Mouse (Mus musculus) splenic B cell, adult 2 months (primary cell): ENCODE results near the gene Sorcs2.

Experiments used
- DNase-seq: peaks from one replicate; pipeline ENCODE4 v3.0.0-alpha.2; 2011; ENCODE audit warnings: low read depth, low spot score
- H3K27me3 ChIP-seq: 2 replicates; pipeline ENCODE4 v1.6.1; 2012; ENCODE audit warnings: mild to moderate bottlenecking, low read length, moderate library complexity, mixed read lengths; ENCODE audit not compliant: control insufficient read depth, poor library complexity, insufficient read depth, severe bottlenecking
- H3K36me3 ChIP-seq: 2 replicates; pipeline ENCODE4 v1.6.1; 2012; ENCODE audit warnings: mild to moderate bottlenecking, low read length, moderate library complexity, mixed read lengths; ENCODE audit not compliant: control insufficient read depth, poor library complexity, insufficient read depth, severe bottlenecking

Sorcs2 gene

GRCm38 (mm10) chr5:36378370-36378738 is 19.6 kb downstream of the Sorcs2 start:
- no peaks in the 10 kb centered on the region for H3K27me3 ChIP-seq
- peak; percentile 34 for DNase-seq
- no peaks in the 10 kb centered on the region for H3K36me3 ChIP-seq

GRCm38 (mm10) chr5:36377456-36378369 is 20.2 kb downstream of the Sorcs2 start:
- Histone ChIP-seq H3K27me3 (no peaks in the 10 kb centered on the region), H3K36me3 (no peaks in the 10 kb centered on the region)
- DNase-seq = peak; percentile 40

GRCm38 (mm10) chr5:36375886-36376285 is 22.1 kb downstream of the Sorcs2 start:
- Histone ChIP-seq H3K36me3 (no peaks in the 10 kb centered on the region), H3K27me3 (no peaks in the 10 kb centered on the region)
- DNase-seq = peak; percentile 42

- Histone ChIP-seq H3K27me3 (no peaks in the 10 kb centered on the region), H3K36me3 (no peaks in the 10 kb centered on the region)
- DNase-seq = peak; percentile 45
Observed at GRCm38 (mm10) chr5:36374221-36375050, 23.5 kb downstream of the Sorcs2 start.

GRCm38 (mm10) chr5:36373246-36373891 is 24.6 kb downstream of the Sorcs2 start:
- DNase-seq = peak; percentile 60
- Histone ChIP-seq H3K27me3 (no peaks in the 10 kb centered on the region), H3K36me3 (no peaks in the 10 kb centered on the region)

GRCm38 (mm10) chr5:36371731-36372130 is 26.2 kb downstream of the Sorcs2 start:
- no peaks in the 10 kb centered on the region for H3K36me3 ChIP-seq
- no peaks in the 10 kb centered on the region for H3K27me3 ChIP-seq
- no peak for DNase-seq

- H3K27me3 ChIP-seq = no peaks in the 10 kb centered on the region
- no peak for DNase-seq
- no peaks in the 10 kb centered on the region for H3K36me3 ChIP-seq
Observed at GRCm38 (mm10) chr5:36369261-36369684, 28.7 kb downstream of the Sorcs2 start.

GRCm38 (mm10) chr5:36368511-36369135 is 29.3 kb downstream of the Sorcs2 start:
- DNase-seq = no peak
- Histone ChIP-seq H3K36me3 (no peaks in the 10 kb centered on the region), H3K27me3 (no peaks in the 10 kb centered on the region)

GRCm38 (mm10) chr5:36367911-36368310 is 30.0 kb downstream of the Sorcs2 start:
- Histone ChIP-seq H3K27me3 (no peaks in the 10 kb centered on the region), H3K36me3 (no peaks in the 10 kb centered on the region)
- DNase-seq = no peak

- Histone ChIP-seq H3K27me3 (no peaks in the 10 kb centered on the region), H3K36me3 (no peaks in the 10 kb centered on the region)
- no peak for DNase-seq
Observed at GRCm38 (mm10) chr5:36367181-36367610, 30.7 kb downstream of the Sorcs2 start.

- DNase-seq = no peak
- no peaks in the 10 kb centered on the region for H3K27me3 ChIP-seq
- no peaks in the 10 kb centered on the region for H3K36me3 ChIP-seq
Observed at GRCm38 (mm10) chr5:36361749-36362148, 36.2 kb downstream of the Sorcs2 start.

GRCm38 (mm10) chr5:36360343-36360742 is 37.6 kb downstream of the Sorcs2 start:
- Histone ChIP-seq H3K27me3 (no peaks in the 10 kb centered on the region), H3K36me3 (no peaks in the 10 kb centered on the region)
- no peak for DNase-seq

GRCm38 (mm10) chr5:36359535-36360243 is 38.2 kb downstream of the Sorcs2 start:
- no peak for DNase-seq
- Histone ChIP-seq H3K27me3 (no peaks in the 10 kb centered on the region), H3K36me3 (no peaks in the 10 kb centered on the region)

GRCm38 (mm10) chr5:36358161-36358560 is 39.8 kb downstream of the Sorcs2 start:
- Histone ChIP-seq H3K36me3 (no peaks in the 10 kb centered on the region), H3K27me3 (no peaks in the 10 kb centered on the region)
- DNase-seq = no peak
